Mouse (Mus musculus): ENCODE data around the gene Aggf1.

The Aggf1 gene

GRCm38 (mm10) chr13:95332086-95332899, 42.9 kb downstream of the Aggf1 start:
- DNase-seq (ENCODE audit: low spot score), result no peak

GRCm38 (mm10) chr13:95330507-95330906, 44.6 kb downstream of the Aggf1 start:
- DNase-seq (ENCODE audit: low spot score), result no peak

GRCm38 (mm10) chr13:95328767-95329166, 46.4 kb downstream of the Aggf1 start:
- DNase-seq (ENCODE audit: low spot score), result no peak

- DNase-seq (ENCODE audit: low spot score), result no peak
These were observed 47.8 kb downstream of the Aggf1 start for GRCm38 (mm10) chr13:95327345-95327741.

GRCm38 (mm10) chr13:95326611-95327344, 48.4 kb downstream of the Aggf1 start:
- DNase-seq (ENCODE audit: low spot score), result no peak

- DNase-seq (ENCODE audit: low spot score), result no peak
These were observed 49.1 kb downstream of the Aggf1 start for GRCm38 (mm10) chr13:95325907-95326550.

- no peak for DNase-seq (ENCODE audit: low spot score)
These were observed 49.9 kb downstream of the Aggf1 start for GRCm38 (mm10) chr13:95325080-95325906.

GRCm38 (mm10) chr13:95324626-95325079, 50.5 kb downstream of the Aggf1 start:
- DNase-seq (ENCODE audit: low spot score), result no peak

GRCm38 (mm10) chr13:95323950-95324625, 51.1 kb downstream of the Aggf1 start:
- no peak for DNase-seq (ENCODE audit: low spot score)

GRCm38 (mm10) chr13:95323400-95323799, 51.8 kb downstream of the Aggf1 start, which contains the start of gene Zbed3:
TSS of gene Zbed3 (plus strand) at chr13:95323612.
- no peak for DNase-seq (ENCODE audit: low spot score)

- no peak for DNase-seq (ENCODE audit: low spot score)
These were observed 54.7 kb downstream of the Aggf1 start for GRCm38 (mm10) chr13:95320451-95320850.

- no peak for DNase-seq (ENCODE audit: low spot score)
These were observed 56.0 kb downstream of the Aggf1 start for GRCm38 (mm10) chr13:95319153-95319552.

GRCm38 (mm10) chr13:95312016-95312415, 63.1 kb downstream of the Aggf1 start:
- DNase-seq (ENCODE audit: low spot score), result no peak

GRCm38 (mm10) chr13:95307100-95307655, 68.0 kb downstream of the Aggf1 start:
- no peak for DNase-seq (ENCODE audit: low spot score)

GRCm38 (mm10) chr13:95306596-95306995, 68.6 kb downstream of the Aggf1 start:
- no peak for DNase-seq (ENCODE audit: low spot score)
